Mouse (Mus musculus): ENCODE measurements around the gene B3galnt2.
A peak's percentile ranks its signal among the peaks of the same experiment; 100 is the strongest.
"Not testable (repeated sequence)": the region's sequence is repeated elsewhere in the genome, so short reads cannot be mapped to it uniquely, and the experiment has no call there.

B3galnt2 gene

DNA sequence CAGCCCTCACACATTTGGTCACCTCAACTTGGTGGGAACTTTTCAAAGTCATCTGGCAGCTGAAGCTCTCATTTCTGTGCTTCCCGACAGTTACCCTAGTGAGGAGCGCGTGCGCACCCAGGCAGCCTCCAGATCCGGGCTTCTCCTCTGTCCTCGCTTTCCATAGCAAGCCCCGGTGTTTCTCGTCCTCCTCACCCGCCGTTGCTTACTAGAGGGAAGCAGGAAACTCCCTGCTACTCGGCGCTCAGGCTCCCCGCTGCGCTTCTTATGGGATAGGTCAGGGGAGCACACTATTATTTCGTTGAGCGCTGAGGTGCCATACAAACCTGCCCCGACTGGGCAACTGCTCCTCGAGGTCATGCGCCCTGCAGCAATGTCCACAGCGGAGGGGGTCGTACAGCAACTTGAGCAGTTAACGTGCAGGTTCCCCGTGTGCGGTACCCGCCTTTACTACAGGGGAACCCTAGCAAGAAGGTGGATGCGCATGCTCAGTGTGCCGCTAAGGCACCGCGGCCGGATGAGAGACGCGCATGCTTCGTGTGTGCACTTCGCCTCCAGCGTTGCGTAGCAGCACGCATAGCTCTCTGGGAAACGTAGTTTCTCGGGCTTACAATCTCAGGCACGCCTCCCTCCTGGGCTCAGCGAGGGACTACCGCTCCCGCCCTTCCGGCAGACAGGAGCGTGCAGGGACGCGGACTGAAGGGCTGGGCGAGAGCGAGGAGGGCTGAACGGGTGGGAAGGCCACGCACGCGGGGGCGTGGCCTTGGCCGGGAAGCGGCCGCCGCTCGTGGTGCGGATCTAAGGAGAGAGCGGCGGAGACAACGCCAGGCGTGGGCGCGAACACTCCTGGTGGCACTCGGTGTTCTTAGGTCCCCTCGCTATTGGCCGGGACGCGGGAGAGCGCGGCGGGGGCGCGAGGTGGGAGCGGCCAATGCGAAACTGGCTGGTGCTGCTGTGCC, at the start of gene B3galnt2:
B3galnt2 (plus strand) TSS at position 596 of the 959 bp plus-strand sequence.
- DNase-seq: peak; percentile 96 to 99

GRCm38 (mm10) chr13:13911341-13911740, 42.9 kb upstream of the B3galnt2 start:
- DNase-seq: no peak

DNA sequence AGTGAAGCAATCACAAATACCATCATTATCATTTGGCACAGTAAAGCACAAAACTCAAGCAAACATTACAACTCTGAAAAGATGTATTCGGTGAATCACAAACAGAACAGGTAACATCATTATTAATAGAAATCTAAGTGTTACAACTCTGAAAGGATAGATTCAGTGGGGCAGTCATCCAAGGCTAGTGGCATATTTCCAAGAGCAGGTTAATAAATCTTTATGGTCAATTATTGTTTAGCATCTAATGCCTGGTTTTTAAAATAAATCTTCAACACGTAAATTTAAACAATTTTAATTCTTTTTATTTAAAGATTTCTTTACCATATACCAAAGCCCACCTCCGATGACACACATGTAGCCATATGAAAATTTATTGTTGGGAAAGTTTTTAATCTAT, 34.9 kb upstream of the B3galnt2 start:
- DNase-seq: no peak

DNA sequence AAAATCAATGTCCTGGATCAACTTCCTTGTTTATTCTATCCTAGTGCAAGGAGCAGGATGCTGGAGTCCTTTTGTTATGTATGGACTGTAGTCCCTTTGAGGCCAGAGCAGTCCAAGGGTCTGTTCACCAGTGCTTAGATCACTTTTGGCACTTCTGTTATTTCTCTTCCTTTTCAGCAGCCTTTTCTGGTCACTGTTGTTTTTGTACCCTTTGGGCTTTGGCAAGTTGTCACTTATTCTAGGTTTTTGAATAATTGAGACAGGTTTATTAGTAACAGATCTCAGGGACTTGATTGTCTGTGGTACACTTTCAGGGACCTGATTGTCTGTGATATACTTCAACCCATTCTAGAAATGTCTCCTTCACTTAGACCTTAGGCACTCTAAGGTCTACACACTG, 31.7 kb upstream of the B3galnt2 start:
- DNase-seq: no peak

GRCm38 (mm10) chr13:13929982-13930381, 24.3 kb upstream of the B3galnt2 start:
- no peak for DNase-seq

DNA sequence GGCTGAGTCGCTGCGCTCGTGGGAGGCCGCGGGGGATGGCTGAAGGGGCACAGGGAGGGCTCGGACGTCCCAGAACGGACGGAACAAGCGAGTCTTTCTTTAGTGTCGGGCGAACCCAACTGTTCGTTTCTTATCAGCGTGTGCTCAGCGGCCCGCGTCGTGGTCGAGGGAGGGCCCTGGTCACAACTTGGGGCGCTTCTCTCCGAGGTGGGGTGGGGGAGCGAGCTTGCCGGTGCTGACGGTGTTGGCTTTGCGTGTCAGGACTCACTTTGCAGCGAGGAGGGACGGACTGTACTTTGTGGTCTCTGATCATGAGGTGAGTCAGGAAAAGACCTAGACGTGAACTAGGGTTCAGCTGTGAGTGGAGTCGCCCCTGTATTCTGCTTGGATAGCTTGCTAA, 662 bp downstream of the B3galnt2 start:
- peak; percentile 62 to 65 for DNase-seq

- DNase-seq: no peak
Observed at GRCm38 (mm10) chr13:13956686-13957085, 2.4 kb downstream of the B3galnt2 start.

DNA sequence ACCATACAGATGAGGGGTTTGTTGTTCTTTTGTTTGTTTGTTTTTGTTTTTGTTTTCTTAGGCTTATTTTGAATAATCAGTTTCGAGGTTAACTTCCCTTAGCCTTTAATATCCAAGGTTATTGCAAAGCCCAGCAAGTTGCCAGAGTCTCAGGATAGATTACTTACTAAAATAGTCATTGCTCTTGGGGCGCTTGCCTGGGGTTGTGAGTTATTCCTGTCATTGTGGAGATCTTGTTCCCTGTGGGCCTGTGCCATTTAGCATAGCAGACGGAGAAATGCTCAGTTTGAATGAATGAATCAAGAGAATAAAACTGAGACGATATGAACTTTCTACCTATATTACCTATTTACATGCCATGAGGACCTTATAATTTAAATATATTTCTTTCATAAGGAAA, 5.9 kb downstream of the B3galnt2 start:
- no peak for DNase-seq

DNA sequence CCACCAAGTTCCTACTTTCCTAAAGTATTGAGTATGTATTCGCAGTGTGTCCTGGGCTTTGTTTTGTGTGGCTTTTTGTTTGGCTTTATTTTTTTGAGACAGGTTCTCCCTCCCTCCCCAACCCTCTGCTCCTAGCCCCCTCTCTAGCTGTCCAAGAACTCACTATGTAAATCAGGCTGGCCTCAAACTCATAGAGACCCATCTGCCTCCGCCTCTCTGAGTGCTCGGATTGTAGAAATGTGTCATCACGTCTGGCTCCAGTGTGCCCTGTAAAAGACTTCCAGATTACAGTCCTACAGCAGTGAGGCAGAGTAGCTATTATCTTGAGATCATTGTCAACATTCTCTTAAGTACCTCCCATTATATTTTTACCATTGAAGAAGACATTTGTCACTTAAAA, 6.8 kb downstream of the B3galnt2 start:
- DNase-seq: no peak

GRCm38 (mm10) chr13:13965388-13965964, 11.2 kb downstream of the B3galnt2 start:
- DNase-seq: no peak

DNA sequence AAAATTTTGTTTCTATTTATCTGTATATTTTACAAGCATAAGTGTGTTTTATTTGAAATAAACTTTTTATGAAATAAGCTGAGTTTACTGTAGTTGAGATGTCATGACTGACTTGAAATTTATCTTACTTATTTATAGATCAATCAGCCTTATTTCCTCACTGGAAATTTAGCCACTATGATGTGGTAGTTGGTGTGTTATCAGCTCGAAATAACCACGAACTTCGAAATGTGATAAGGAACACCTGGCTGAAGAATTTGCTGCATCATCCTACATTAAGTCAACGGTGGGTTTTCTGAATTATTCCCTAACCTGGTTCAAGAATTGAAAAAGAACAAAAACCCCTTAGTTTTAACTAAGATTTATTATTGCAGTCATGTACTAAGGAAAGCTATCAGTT, 11.9 kb downstream of the B3galnt2 start:
- DNase-seq: no peak

DNA sequence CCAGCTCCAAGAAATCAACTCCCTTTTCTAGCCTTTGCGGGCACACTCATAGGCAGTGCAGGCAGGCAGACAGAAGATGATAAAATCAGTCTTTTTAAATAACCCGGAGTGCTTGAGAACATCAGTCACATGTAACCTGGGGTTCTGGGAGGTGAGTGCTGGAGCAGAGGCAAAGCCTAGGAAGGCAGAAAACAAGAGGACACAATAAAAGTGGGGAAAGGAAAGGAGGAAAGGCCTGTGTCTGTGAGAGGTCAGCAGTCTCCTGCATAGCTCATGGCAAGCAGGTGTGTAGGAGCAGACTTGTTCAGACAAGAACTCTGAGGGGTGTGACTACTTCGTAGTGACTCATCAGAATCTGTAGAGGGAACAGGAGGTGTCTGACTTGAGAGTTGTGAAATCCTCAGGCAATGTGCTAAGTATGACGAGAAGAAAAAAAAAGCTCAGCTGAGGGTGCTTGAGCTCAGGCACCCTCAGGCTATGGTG, 14.4 kb downstream of the B3galnt2 start:
- peak; percentile 24 to 28 for DNase-seq

GRCm38 (mm10) chr13:13969796-13970195, 15.5 kb downstream of the B3galnt2 start:
- no peak for DNase-seq

DNA sequence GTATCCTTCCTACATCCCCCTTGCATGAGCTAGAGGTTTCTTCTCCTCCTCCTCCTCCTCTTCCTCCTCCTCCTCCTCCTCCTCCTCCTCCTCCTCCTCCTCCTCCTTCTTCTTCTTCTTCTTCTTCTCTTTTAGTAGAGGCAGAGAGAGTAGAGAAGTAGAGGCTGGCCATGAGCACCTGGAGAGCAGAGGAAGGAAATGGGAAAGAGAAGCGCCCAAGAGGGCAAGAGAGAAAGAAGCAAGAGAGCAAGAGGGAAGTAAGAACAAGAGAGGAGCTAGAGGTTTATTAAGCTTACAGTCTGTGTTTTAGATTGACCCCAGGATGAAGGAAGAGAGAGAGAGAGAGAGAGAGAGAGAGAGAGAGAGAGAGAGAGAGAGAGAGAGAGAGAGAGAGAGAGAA, 27.6 kb downstream of the B3galnt2 start:
- not testable (repeated sequence) for DNase-seq

GRCm38 (mm10) chr13:13983523-13983922, 29.3 kb downstream of the B3galnt2 start:
- DNase-seq: no peak

DNA sequence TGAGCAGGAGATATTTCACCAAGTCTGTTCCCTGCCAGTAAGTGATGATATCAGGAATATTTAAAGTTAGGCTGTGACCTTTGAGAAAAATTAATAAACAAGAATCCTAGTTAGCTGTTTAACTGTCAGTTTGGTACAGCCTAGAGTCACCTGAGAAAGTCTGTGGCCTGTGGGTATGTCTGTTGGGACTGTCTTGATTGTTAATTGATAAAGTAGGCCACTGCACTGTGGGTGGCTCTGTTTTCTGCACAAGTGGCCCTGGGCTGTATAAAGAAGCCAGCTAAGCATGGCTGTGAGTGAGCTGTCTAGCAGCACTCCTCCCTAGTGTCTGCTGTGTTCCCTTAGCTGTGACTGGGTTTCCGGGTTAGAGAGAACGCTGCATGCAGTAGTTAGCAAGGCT, 34.9 kb downstream of the B3galnt2 start:
- DNase-seq: no peak

GRCm38 (mm10) chr13:13990391-13990790, 36.1 kb downstream of the B3galnt2 start:
- no peak for DNase-seq

DNA sequence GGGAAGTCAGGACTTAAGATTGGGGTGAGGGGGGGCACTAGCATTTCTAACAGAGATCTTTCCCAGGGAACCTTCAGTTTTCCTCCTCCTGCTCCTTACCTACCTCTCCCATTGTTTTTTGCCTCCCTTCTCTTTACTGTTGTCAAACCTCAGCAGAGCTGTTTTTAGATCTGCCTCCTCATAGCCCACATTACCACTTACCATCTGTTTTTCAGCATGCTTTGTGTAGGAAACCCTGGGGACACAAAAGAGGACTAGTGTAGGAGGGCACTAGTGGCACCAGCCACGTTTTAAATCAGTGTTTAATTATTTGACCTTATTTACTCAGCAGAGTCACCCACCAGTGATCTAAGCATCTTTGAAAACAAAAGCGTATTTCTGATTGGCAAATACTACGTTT, 38.8 kb downstream of the B3galnt2 start:
- no peak for DNase-seq

DNA sequence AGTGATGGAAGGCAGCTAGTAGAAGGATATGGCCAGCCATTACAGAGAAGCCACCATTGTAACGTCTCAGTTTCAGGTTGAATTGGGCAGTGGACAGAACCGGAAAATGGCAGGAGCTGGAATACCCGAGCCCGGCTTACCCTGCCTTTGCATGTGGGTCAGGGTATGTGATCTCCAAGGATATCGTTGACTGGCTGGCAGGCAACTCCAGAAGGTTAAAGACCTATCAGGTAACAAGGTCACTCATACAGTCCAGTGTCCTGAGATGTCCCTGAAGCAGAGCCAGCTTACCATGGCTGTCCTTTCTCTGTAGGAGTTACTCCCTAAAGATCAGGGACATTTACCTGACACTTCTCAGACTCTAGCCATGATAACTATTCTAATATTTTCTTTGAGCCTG, 40.8 kb downstream of the B3galnt2 start:
- no peak for DNase-seq

GRCm38 (mm10) chr13:13997476-13997875, 43.2 kb downstream of the B3galnt2 start:
- no peak for DNase-seq

- DNase-seq: no peak
Observed at GRCm38 (mm10) chr13:14002706-14003105, 48.4 kb downstream of the B3galnt2 start.

DNA sequence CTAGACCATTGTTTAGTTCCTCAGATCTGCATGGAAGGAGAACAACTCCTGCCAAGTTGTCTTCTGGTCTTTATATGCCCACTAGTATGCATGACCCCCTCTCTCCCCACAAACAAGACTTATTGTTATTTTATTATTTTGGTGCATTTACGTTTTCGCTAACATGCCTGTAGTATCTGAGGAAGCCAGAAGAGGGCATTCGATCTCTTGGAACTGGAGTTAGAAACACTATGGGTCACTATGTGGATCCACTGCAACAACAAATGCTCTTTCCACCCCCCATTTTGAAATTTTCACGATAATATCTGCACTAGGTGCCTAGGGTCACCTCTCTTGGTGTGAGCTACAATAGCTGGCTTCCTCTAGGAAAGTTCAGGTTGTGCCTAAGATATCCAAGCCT, 49.8 kb downstream of the B3galnt2 start:
- no peak for DNase-seq

DNA sequence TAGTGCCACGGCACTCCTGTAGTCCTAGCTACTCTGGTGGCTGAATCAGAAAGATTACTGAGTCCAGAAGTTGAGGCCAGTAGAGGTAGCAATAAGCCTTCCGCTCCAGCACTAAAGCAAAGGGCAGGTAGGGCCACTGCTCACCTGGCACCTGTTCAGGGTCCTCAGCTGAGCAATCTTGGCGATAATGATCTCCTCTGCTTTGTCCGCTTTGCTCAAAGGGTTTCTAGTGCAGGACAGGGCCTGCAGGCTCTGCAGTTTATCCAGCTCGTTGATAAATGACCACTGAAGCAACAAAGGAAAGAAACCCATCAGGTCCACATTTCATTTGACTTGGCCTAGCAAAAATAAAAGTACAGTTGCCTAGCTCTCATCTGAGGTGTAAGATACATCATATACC, 50.7 kb downstream of the B3galnt2 start:
- DNase-seq: no peak

GRCm38 (mm10) chr13:14006056-14006455, 51.8 kb downstream of the B3galnt2 start:
- no peak for DNase-seq

Measured in lung, postnatal 4 days (tissue).